Mouse (Mus musculus) cortical plate, adult 2 months (tissue): Measurements from ENCODE around the gene Ccdc57. TPM values are rescaled to one million over a fixed set of nuclear protein-coding genes. Genes with fewer than 3 reads are reported as not detected.
"Not testable (repeated sequence)": the region's sequence is repeated elsewhere in the genome, so short reads cannot be mapped to it uniquely, and the experiment has no call there.

Source experiments
- H3K27ac ChIP-seq: fragments of 200-500 bp; 2 replicates; pipeline ENCODE4 v1.5.1; 2012; ENCODE audit warnings: low read length, control low read depth, inconsistent platforms; ENCODE audit not compliant: insufficient read depth
- H3K4me1 ChIP-seq: fragments of 200-500 bp; 2 replicates; pipeline ENCODE4 v1.6.1; 2011; ENCODE audit warnings: low read length; ENCODE audit not compliant: control insufficient read depth, insufficient read depth
- H3K4me3 ChIP-seq: fragments of 200-500 bp; 2 replicates; pipeline ENCODE4 v1.5.1; 2011; ENCODE audit warnings: mild to moderate bottlenecking, low read length, control low read depth; ENCODE audit not compliant: insufficient read depth
- CTCF ChIP-seq: fragments of 200-500 bp; IDR thresholded peaks from 2 replicates; pipeline ENCODE4 v1.5.1; 2011; ENCODE audit warnings: mild to moderate bottlenecking, control low read depth, low read length; ENCODE audit not compliant: insufficient read depth; ENCODE audit errors: extremely low read depth
- POLR2A ChIP-seq: fragments of 200-500 bp; IDR thresholded peaks from 2 replicates; pipeline ENCODE4 v1.6.1; 2011; ENCODE audit warnings: mild to moderate bottlenecking, low read length, control low read depth; ENCODE audit not compliant: insufficient read depth; ENCODE audit errors: extremely low read depth
- polyA plus RNA-seq: library from polyadenylated mRNA; depleted of rRNA; stranded (reverse); fragments of >200 nt; gene quantifications from 2 replicates; pipeline ENCODE4 v1.2.3, GENCODE M21; 2012

Gene Ccdc57
- polyA plus RNA-seq, 1 experiment, result 11.0 TPM

DNA sequence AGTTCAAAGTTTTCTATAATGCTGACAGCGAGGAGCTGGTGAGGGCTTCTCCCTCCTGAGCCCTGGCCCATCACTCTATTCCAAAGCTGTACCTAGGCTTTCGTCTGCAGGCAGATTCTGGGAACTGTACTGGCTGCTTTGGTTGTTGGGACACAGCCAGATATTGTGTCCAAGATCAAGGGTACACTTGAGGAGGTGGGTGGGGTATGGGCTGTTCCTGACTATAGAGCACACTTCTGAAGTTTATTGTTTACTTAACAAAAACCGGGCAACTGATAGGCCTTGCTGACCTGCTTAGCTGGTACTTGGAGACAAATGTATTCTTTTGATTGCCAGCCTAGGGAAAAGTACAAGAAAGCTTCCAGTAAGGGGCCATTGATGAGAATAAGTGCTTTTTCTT lies 43.5 kb downstream of the Ccdc57 start:
- Histone ChIP-seq H3K4me1 (no peaks in the 10 kb centered on the region), H3K27ac (no peak overlapping the region), H3K4me3 (no peak overlapping the region)
- TF ChIP-seq POLR2A (no peak), CTCF (no peak)

DNA sequence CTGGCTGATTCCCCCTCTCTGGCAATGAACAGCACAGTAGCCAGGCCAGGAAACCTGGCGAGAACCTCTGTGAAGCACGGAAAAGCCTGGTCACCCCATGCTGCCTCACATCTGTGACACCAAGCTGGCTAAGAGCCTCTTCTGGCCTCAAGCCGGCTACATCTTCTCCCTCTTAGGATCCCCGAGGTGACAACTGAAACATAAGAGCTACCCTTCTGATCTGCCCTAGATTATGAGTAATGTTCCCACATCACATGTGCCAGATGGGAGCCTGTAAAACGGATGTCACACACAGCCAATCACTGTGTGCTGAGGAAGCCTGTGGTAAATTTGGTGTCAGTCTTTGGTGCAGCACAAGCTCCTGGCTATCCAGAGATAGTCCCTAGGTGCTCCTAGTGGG lies 44.0 kb downstream of the Ccdc57 start:
- Histone ChIP-seq H3K4me3 (no peak overlapping the region), H3K27ac (no peak overlapping the region), H3K4me1 (no peaks in the 10 kb centered on the region)
- no peak for TF ChIP-seq CTCF
- TF ChIP-seq POLR2A, result no peak

- TF ChIP-seq CTCF (no peak), POLR2A (no peak)
- Histone ChIP-seq H3K4me1 (no peaks in the 10 kb centered on the region), H3K4me3 (no peak overlapping the region), H3K27ac (no peak overlapping the region)
Measured at GRCm38 (mm10) chr11:120887502-120887901, 45.2 kb downstream of the Ccdc57 start.

DNA sequence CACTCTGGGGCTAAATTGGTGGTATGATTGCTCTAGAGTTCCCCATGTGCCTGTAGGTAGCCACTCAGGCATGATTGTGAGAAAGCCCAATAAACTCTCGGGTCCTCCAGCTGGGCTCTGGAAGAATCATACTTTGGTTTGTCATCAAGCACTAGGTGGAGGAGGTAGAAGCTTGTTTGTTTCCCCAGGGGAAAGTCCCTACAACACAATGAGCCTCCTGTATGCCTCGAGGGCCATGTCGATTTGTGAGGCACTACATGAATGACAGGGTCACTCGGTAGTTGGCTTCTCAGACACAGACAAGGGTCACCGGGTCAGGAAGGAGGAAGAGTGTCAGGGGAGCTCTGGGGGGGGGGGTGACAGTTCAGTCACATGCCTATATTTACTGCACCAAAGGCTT lies 46.2 kb downstream of the Ccdc57 start:
- no peak overlapping the region for H3K4me3 ChIP-seq
- no peaks in the 10 kb centered on the region for H3K4me1 ChIP-seq
- TF ChIP-seq POLR2A (no peak), CTCF (no peak)
- H3K27ac ChIP-seq, result no peak overlapping the region

GRCm38 (mm10) chr11:120883601-120884000 lies 49.1 kb downstream of the Ccdc57 start:
- TF ChIP-seq POLR2A (no peak), CTCF (no peak)
- Histone ChIP-seq H3K4me3 (no peak overlapping the region), H3K27ac (no peak overlapping the region), H3K4me1 (no peaks in the 10 kb centered on the region)

DNA sequence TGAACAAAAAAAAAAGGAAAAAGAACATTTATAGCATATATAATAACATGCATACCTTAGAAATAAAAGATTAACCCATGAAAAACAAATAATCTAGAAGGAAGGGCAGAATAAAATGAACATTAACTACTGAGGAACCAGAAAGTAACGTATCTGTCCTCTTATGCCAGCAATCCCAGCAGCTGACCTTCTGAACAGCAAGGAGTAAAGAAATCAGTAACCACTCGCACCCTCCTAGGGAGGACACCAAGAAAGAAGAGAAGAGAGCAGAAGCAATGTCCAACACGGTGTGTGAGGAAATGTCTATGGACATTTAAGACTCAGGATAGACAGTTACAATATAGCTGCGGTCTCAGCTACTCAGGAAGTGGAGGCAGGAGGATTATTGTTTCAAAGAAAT lies 49.7 kb downstream of the Ccdc57 start:
- no peak for TF ChIP-seq POLR2A
- TF ChIP-seq CTCF, result no peak
- Histone ChIP-seq H3K4me1 (no peaks in the 10 kb centered on the region), H3K27ac (no peak overlapping the region), H3K4me3 (no peak overlapping the region)

GRCm38 (mm10) chr11:120873206-120873605 lies 59.5 kb downstream of the Ccdc57 start:
- H3K4me1 ChIP-seq, result no peaks in the 10 kb centered on the region
- no peak for TF ChIP-seq POLR2A
- no peak for TF ChIP-seq CTCF
- no peak overlapping the region for H3K27ac ChIP-seq
- H3K4me3 ChIP-seq, result no peak overlapping the region

DNA sequence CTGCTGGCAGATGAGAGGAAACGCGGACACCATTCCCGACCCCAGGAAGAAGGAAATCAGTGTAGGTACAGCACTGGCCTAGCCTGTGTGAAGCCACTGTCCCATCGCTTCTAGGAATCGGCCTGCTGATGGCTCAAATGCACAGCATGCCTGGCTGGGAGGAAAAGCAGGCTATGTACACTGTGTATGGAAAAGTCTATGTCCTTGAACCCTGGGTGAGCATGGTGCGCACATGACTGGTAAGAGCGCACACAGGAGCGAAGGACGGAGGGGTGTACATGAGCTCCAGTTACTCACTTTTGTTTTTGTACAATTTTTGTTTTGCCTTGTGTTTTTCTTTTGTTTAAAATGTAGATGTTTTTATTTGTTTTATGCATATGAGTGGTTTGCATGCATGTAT lies 61.2 kb downstream of the Ccdc57 start:
- Histone ChIP-seq H3K4me1 (no peaks in the 10 kb centered on the region), H3K27ac (no peak overlapping the region), H3K4me3 (no peak overlapping the region)
- TF ChIP-seq POLR2A, result no peak
- TF ChIP-seq CTCF, result no peak

GRCm38 (mm10) chr11:120865816-120866215 lies 66.9 kb downstream of the Ccdc57 start:
- Histone ChIP-seq H3K4me1 (no peaks in the 10 kb centered on the region), H3K4me3 (no peak overlapping the region), H3K27ac (no peak overlapping the region)
- TF ChIP-seq CTCF, result no peak
- no peak for TF ChIP-seq POLR2A

- no peaks in the 10 kb centered on the region for H3K4me1 ChIP-seq
- no peak overlapping the region for H3K27ac ChIP-seq
- H3K4me3 ChIP-seq, result no peak overlapping the region
- TF ChIP-seq CTCF, result no peak
- TF ChIP-seq POLR2A, result no peak
Measured at GRCm38 (mm10) chr11:120862819-120863218, 69.9 kb downstream of the Ccdc57 start.

GRCm38 (mm10) chr11:120855938-120856337 lies 76.7 kb downstream of the Ccdc57 start:
- H3K27ac ChIP-seq, H3K4me1 ChIP-seq: not testable (repeated sequence)

More at GRCm38 (mm10) chr11:120855938-120856337, 76.7 kb downstream of the Ccdc57 start:
- not testable (repeated sequence) for H3K4me3 ChIP-seq
